Mouse (Mus musculus): ENCODE measurements around the gene Dcdc2a. TPM values are rescaled to one million over a fixed set of nuclear protein-coding genes. Genes with fewer than 3 reads are reported as not detected.

Gene Dcdc2a
- polyA plus RNA-seq, 1 experiment from 2014 or later, result 2.4 TPM

DNA sequence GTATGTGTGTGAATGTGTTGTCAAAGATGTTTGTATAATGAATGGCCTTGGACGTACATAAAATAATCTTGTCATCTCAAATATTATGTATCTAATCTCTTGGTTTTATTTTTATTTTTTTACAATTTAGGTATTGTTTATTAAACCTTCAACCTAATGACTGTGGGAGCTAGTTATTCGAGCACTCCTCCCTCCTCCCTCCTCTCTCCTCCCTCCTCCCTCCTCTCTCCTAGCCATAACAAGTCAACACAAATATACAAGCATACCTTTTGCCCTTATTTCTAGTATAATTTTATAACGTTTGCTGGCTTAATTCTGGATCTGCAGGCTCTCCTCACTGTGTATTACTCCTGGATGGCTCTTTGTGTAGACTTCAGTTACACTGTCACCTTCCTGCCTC lies 134.4 kb downstream of the Dcdc2a start:
- no peaks in the 10 kb centered on the region for H3K36me3 ChIP-seq (replicated peaks)
- peaks cover 36% of the 10 kb centered on the region for H3K4me1 ChIP-seq
- no peak for DNase-seq (ENCODE audit: low spot score)
- H3K4me3 ChIP-seq, result no peak overlapping the region
- H3K27ac ChIP-seq (replicated peaks), result no peak overlapping the region
- no peaks in the 10 kb centered on the region for H3K27me3 ChIP-seq (replicated peaks; ENCODE audit: low read depth, poor library complexity, severe bottlenecking)
- no peaks in the 10 kb centered on the region for H3K9me3 ChIP-seq
- 79% methylated on average over 3 of the region's 3 CpGs for WGBS

DNA sequence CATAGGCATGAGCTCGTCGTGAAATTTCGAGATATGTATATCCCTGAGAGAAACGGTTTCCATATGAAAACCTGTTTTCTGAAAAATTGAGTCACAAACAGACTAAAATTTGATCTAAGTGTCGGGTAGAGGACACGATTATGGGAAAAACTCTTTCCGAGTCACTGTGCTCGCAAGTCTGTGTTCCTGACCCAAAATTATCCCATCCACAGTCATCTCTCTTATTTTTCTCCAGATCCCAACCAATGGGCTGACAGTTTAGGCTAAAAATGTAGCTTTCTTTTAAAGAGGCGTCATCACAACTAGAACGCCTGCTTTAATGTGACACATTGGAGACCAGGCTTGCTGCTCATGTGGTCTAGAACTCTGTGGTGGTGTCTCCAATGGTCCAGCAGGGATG lies 139.9 kb downstream of the Dcdc2a start:
- no peak for DNase-seq (ENCODE audit: low spot score)
- Histone ChIP-seq H3K27ac (replicated peaks) (no peak overlapping the region), H3K4me3 (no peak overlapping the region), H3K4me1 (peaks cover 4% of the 10 kb centered on the region; the same call in 1 of the 2 replicates), H3K9me3 (no peaks in the 10 kb centered on the region), H3K27me3 (replicated peaks; ENCODE audit: low read depth, poor library complexity, severe bottlenecking) (no peaks in the 10 kb centered on the region), H3K36me3 (replicated peaks) (no peaks in the 10 kb centered on the region)
- 90% methylated on average over 10 of the region's 10 CpGs for WGBS

- no peaks in the 10 kb centered on the region for H3K36me3 ChIP-seq (replicated peaks)
- 0 out of 2 replicates have a peak, but pooled peaks cover 3% of the 10 kb centered on the region for H3K4me1 ChIP-seq
- 58% methylated on average over 3 of the region's 3 CpGs for WGBS
- no peak for DNase-seq (ENCODE audit: low spot score)
- no peaks in the 10 kb centered on the region for H3K9me3 ChIP-seq
- H3K27me3 ChIP-seq (replicated peaks; ENCODE audit: low read depth, poor library complexity, severe bottlenecking), result no peaks in the 10 kb centered on the region
- H3K27ac ChIP-seq (replicated peaks), result no peak overlapping the region
- H3K4me3 ChIP-seq, result no peak overlapping the region
These were observed 144.1 kb downstream of the Dcdc2a start for GRCm38 (mm10) chr13:25199916-25200315.

DNA sequence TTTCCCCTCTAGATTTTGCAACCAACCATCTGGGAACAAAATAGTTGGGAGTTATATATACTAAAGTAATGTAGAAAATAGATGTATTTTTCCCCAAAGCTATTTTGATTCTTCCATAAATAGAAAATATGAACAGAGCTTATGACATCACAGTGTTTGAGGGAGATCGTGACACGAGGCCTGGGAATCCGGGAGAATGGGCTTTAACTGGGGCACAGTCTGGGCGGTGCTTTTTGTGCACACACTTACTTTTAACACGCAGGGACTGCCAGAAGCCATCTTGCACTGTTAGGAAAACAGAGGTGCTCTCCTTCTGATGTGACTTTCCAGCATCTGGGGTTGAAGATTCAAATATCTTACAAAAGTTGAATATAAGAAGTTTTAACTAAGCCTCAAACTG lies 151.1 kb downstream of the Dcdc2a start:
- no peaks in the 10 kb centered on the region for H3K9me3 ChIP-seq
- WGBS, result 93% methylated on average over 5 of the region's 5 CpGs

DNA sequence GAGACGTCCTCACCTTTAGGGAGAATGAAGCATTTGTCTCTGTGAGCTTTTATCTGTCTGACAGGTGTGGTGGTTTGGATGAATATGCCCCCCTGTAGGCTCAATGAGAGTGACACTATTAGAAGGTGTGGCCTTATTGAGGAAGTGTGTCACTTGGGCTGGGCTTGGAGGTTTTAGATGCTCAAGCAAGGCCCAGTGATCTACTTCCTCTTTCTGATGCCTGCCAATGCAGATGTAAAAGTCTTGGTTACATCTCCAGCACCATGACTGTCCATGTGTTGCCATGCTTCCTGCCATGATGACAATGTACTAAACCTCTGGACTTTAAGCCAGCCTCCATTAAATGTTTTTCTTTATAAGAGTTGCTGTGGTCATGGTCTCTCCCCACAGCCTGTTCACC lies 162.6 kb downstream of the Dcdc2a start:
- DNase-seq (ENCODE audit: low spot score), result no peak
- no peak overlapping the region for H3K27ac ChIP-seq (replicated peaks)
- no peaks in the 10 kb centered on the region for H3K4me1 ChIP-seq
- no peaks in the 10 kb centered on the region for H3K36me3 ChIP-seq (replicated peaks)
- H3K4me3 ChIP-seq, result no peak overlapping the region
- no peaks in the 10 kb centered on the region for H3K27me3 ChIP-seq (replicated peaks; ENCODE audit: low read depth, poor library complexity, severe bottlenecking)
- no peaks in the 10 kb centered on the region for H3K9me3 ChIP-seq
- 93% methylated on average over 1 of the region's 1 CpGs for WGBS

More for the DNA sequence above, 151.1 kb downstream of the Dcdc2a start:
- 0 out of 2 replicates have a peak, but pooled peaks cover 3% of the 10 kb centered on the region for H3K4me1 ChIP-seq
- H3K4me3 ChIP-seq, result no peak overlapping the region
- no peaks in the 10 kb centered on the region for H3K27me3 ChIP-seq (replicated peaks; ENCODE audit: low read depth, poor library complexity, severe bottlenecking)
- H3K27ac ChIP-seq (replicated peaks), result no peak overlapping the region
- H3K36me3 ChIP-seq (replicated peaks), result no peaks in the 10 kb centered on the region
- no peak for DNase-seq (ENCODE audit: low spot score)

GRCm38 (mm10) chr13:25220186-25220787 lies 164.5 kb downstream of the Dcdc2a start:
- 60% methylated on average over 5 of the region's 5 CpGs for WGBS

DNA sequence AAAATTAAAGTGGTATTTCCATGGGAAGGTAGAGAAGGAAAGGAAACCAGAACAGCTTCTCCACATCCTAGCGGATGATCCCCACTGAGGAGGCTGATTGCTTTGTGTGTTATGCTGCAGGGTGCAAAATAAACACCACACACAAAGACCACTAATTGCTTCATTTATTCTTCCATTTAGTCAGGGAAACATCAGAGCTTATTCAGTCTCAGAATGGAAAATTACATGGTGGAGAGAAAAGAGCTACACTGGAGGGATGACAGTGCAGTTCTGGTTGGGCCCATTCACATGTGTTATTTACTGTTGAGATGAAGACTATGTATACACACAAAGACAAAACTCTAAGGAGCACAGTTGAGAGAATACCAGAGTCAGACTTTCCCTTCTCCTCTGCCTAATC lies 196.1 kb downstream of the Dcdc2a start:
- Histone ChIP-seq H3K27me3 (replicated peaks; ENCODE audit: low read depth, poor library complexity, severe bottlenecking) (no peaks in the 10 kb centered on the region), H3K36me3 (replicated peaks) (no peaks in the 10 kb centered on the region), H3K4me3 (no peak overlapping the region), H3K9me3 (no peaks in the 10 kb centered on the region), H3K4me1 (no peaks in the 10 kb centered on the region), H3K27ac (replicated peaks) (no peak overlapping the region)
- WGBS, result 84% methylated on average over 1 of the region's 1 CpGs
- DNase-seq (ENCODE audit: low spot score), result no peak

More at GRCm38 (mm10) chr13:25220186-25220787, 164.5 kb downstream of the Dcdc2a start:
- Histone ChIP-seq H3K4me1 (no peaks in the 10 kb centered on the region), H3K27ac (replicated peaks) (no peak overlapping the region), H3K9me3 (no peaks in the 10 kb centered on the region), H3K27me3 (replicated peaks; ENCODE audit: low read depth, poor library complexity, severe bottlenecking) (no peaks in the 10 kb centered on the region), H3K36me3 (replicated peaks) (no peaks in the 10 kb centered on the region), H3K4me3 (no peak overlapping the region)
- no peak for DNase-seq (ENCODE audit: low spot score)

- no peaks in the 10 kb centered on the region for H3K36me3 ChIP-seq (replicated peaks)
- H3K4me3 ChIP-seq, result no peak overlapping the region
- H3K27me3 ChIP-seq (replicated peaks; ENCODE audit: low read depth, poor library complexity, severe bottlenecking), result no peaks in the 10 kb centered on the region
- DNase-seq (ENCODE audit: low spot score), result peak; percentile 20
- H3K9me3 ChIP-seq, result no peaks in the 10 kb centered on the region
- H3K27ac ChIP-seq (replicated peaks), result no peak overlapping the region
- 72% methylated on average over 9 of the region's 9 CpGs for WGBS
- no peaks in the 10 kb centered on the region for H3K4me1 ChIP-seq
These were observed 198.9 kb downstream of the Dcdc2a start for GRCm38 (mm10) chr13:25254478-25255263.

GRCm38 (mm10) chr13:25257608-25258007 lies 201.8 kb downstream of the Dcdc2a start:
- Histone ChIP-seq H3K4me1 (peaks cover 12% of the 10 kb centered on the region), H3K27ac (replicated peaks) (no peak overlapping the region), H3K27me3 (replicated peaks; ENCODE audit: low read depth, poor library complexity, severe bottlenecking) (no peaks in the 10 kb centered on the region), H3K9me3 (no peaks in the 10 kb centered on the region), H3K4me3 (no peak overlapping the region), H3K36me3 (replicated peaks) (no peaks in the 10 kb centered on the region)
- 89% methylated on average over 6 of the region's 6 CpGs for WGBS
- DNase-seq (ENCODE audit: low spot score), result no peak

Other genes starting within 250 kb of the Dcdc2a start
- 55.1 and 65.5 TPM in 2 replicates for gene Acot13, start 224.5 kb upstream of the Dcdc2a start, polyA plus RNA-seq (2016; fragmentation: Nextera tagmentation; extraction: Ambion mirVana)
- 71.9 and 74.9 TPM in 2 replicates for gene Tdp2, start 224.3 kb upstream of the Dcdc2a start, polyA plus RNA-seq (2016; fragmentation: Nextera tagmentation; extraction: Ambion mirVana)
- gene D130043K22Rik, start 210.9 kb upstream of the Dcdc2a start, polyA plus RNA-seq (2016; fragmentation: Nextera tagmentation; extraction: Ambion mirVana), result 0.19 and 0.27 TPM in 2 replicates
- 5.6 and 6.0 TPM in 2 replicates for gene Aldh5a1, start 118.3 kb upstream of the Dcdc2a start, polyA plus RNA-seq (2016; fragmentation: Nextera tagmentation; extraction: Ambion mirVana)
- gene Gpld1, start 112.9 kb upstream of the Dcdc2a start, polyA plus RNA-seq (2016; fragmentation: Nextera tagmentation; extraction: Ambion mirVana), result 0.23 and 0.79 TPM in 2 replicates
- 18.2 and 20.2 TPM in 2 replicates for gene Mrs2, start 35.6 kb upstream of the Dcdc2a start, polyA plus RNA-seq (2016; fragmentation: Nextera tagmentation; extraction: Ambion mirVana)
- 9.4 and 9.8 TPM in 2 replicates for gene Nrsn1, start 214.5 kb downstream of the Dcdc2a start, polyA plus RNA-seq (2016; fragmentation: Nextera tagmentation; extraction: Ambion mirVana)

All from embryonic facial prominence, embryonic 10.5 days (tissue).